7 mouse cellular contexts compared by ENCODE assay signal in the genomic region with DNA sequence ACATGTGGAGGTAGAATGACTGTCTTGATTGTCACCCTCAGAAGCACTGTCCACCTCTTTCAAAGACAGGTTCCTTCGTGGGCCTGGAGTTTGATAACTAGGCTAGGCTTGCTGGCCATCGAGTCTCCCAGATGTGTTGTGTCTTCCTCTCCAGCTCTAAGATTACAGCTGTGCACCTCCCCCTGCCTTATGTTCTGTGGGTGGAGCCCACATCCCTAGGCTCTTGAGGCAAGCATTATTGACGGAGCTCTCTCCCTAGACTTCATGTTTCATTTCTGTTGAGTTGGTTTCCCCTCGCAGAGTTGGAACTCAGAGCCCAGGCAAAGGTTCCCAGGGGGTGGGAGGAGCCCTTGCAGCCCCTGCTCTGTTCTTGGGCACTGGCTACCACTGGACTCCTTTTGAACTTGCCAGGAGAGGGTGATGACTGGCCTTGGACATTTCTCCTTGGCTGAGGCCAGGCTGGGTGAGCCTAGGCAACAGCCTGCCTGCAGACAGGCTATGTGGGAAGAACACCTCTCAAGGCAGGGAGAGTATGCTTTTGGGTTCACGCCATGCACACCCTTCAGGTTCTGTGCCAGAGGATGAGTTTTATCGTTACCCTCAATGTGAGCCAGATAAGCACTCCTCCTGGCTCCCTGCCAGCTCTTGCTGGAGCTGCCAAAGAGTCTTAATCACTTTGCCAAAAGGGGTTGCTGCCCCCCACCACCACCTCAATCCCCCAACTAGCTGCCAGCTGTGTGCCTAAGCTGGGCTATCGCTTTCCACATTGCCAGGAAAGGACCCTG. TPM values are rescaled to one million over a fixed set of nuclear protein-coding genes. Genes with fewer than 3 reads are reported as not detected.
DNase-seq lines count a peak whose midpoint lies in the region; ATAC-seq and TF ChIP-seq lines count a peak whose summit lies in the region.

No protein-coding gene starts in this region.

- H3K27ac ChIP-seq in lung, embryonic 14.5 days (ENCODE audit: low read depth): peak overlapping the region; percentile 76
- H3K27ac ChIP-seq in limb, embryonic 15.5 days: no peak overlapping the region; the same call in 1 of the 2 replicates

- no peaks in the 10 kb centered on the region for H3K9me3 ChIP-seq in lung, embryonic 14.5 days (ENCODE audit: low read depth, low read length)
- no peaks in the 10 kb centered on the region for H3K9me3 ChIP-seq in erythroblast, embryonic 14.5 days (ENCODE audit: control insufficient read depth, low read length)
- H3K9me3 ChIP-seq in limb, embryonic 15.5 days: no peaks in the 10 kb centered on the region

- peak; percentile 81 for ATAC-seq in lung, embryonic 14.5 days (ENCODE audit: insufficient read depth)
- peak; percentile 31; the same call in 1 of the 2 replicates for ATAC-seq in limb, embryonic 15.5 days (ENCODE audit: insufficient number of reproducible peaks, low FRiP score, low TSS enrichment, low read depth)

- WGBS in lung, embryonic 14.5 days: 26% methylated on average over 7 of the region's 7 CpGs
- 37% methylated on average over 7 of the region's 7 CpGs for WGBS in limb, embryonic 15.5 days

- peak; percentile 78 for DNase-seq in lung, embryonic 14.5 days
- no peak for DNase-seq in lung, postnatal 25 days (ENCODE audit: low spot score)
- DNase-seq in c-Kit-negative CD71-positive TER-119-positive erythroid progenitor cells, embryonic 14.5 days (ENCODE audit: low read depth, low spot score): peak; percentile 87
- DNase-seq in ovary, postnatal 10 days (ENCODE audit: low spot score): peak; percentile 44
- DNase-seq in adipocyte (ENCODE audit: low spot score): no peak

- H3K9ac ChIP-seq in lung, embryonic 14.5 days: no peak overlapping the region
- no peak overlapping the region for H3K9ac ChIP-seq in limb, embryonic 15.5 days

- no peaks in the 10 kb centered on the region for H3K27me3 ChIP-seq in lung, embryonic 14.5 days (ENCODE audit: insufficient read depth, low read length)
- no peaks in the 10 kb centered on the region for H3K27me3 ChIP-seq in erythroblast, embryonic 14.5 days (ENCODE audit: control insufficient read depth)
- H3K27me3 ChIP-seq in limb, embryonic 15.5 days: no peaks in the 10 kb centered on the region

- TF ChIP-seq CTCF in lung, embryonic 14.5 days (IDR thresholded peaks at IDR 0.05; ENCODE audit: low read depth): no peak

- no peak overlapping the region for H3K4me3 ChIP-seq in lung, embryonic 14.5 days (ENCODE audit: low read depth, low read length)
- H3K4me3 ChIP-seq in erythroblast, embryonic 14.5 days (replicated peaks): peak overlapping the region; percentile 55
- no peak overlapping the region for H3K4me3 ChIP-seq in limb, embryonic 15.5 days

- no peaks in the 10 kb centered on the region for H3K36me3 ChIP-seq in lung, embryonic 14.5 days (ENCODE audit: insufficient read depth)
- peaks cover 33% of the 10 kb centered on the region for H3K36me3 ChIP-seq in erythroblast, embryonic 14.5 days (ENCODE audit: control insufficient read depth)
- no peaks in the 10 kb centered on the region for H3K36me3 ChIP-seq in limb, embryonic 15.5 days

- peak overlapping the region; percentile 24; the same call in 1 of the 2 replicates for H3K4me2 ChIP-seq in lung, embryonic 14.5 days
- no peak overlapping the region for H3K4me2 ChIP-seq in limb, embryonic 15.5 days

- H3K4me1 ChIP-seq in lung, embryonic 14.5 days (ENCODE audit: insufficient read depth): peaks cover 9% of the 10 kb centered on the region
- peaks cover 97% of the 10 kb centered on the region for H3K4me1 ChIP-seq in erythroblast, embryonic 14.5 days (ENCODE audit: control insufficient read depth)
- peaks cover 12% of the 10 kb centered on the region for H3K4me1 ChIP-seq in limb, embryonic 15.5 days

RNA-seq across cellular contexts. Expression of a gene that starts 30.1 kb away (rescaled TPM):
- 0.11 and 0.22 TPM in 2 replicates for polyA plus RNA-seq in lung, embryonic 14.5 days (2014; fragmentation: Nextera tagmentation; extraction: Ambion mirVana)
- polyA plus RNA-seq in erythroblast, embryonic 14.5 days (2012): 0.02 TPM in 1 of 2 replicates, not detected in the other
- polyA plus RNA-seq in limb, embryonic 15.5 days (2015; fragmentation: Nextera tagmentation; extraction: Ambion mirVana): 0.29 and 0.73 TPM in 2 replicates

Comparison
In these comparisons a context has a peak if more than half of its experiments do, and no peak if none do; other contexts are left out.
1. DNase-seq: peak in lung, embryonic 14.5 days (single experiment), c-Kit-negative CD71-positive TER-119-positive erythroid progenitor cells, embryonic 14.5 days (single experiment) and ovary, postnatal 10 days (single experiment); none in lung, postnatal 25 days (single experiment) and adipocyte (single experiment).